Mouse (Mus musculus): ENCODE data around the gene Vps45.

GRCm38 (mm10) chr3:96050779-96051178, 7.5 kb downstream of the Vps45 start:
- TF ChIP-seq CTCF (IDR thresholded peaks at IDR 0.05; ENCODE audit: control insufficient read depth, insufficient read depth, insufficient replicate concordance, low read depth, low read length), result no peak
- TF ChIP-seq POLR2A (IDR thresholded peaks at IDR 0.05; ENCODE audit: control insufficient read depth, low read depth, low read length), result no peak
